Mouse (Mus musculus) small intestine, adult 2 months (tissue): ENCODE measurements around the gene Popdc3.

Source experiments
- CTCF ChIP-seq: fragments of 200-500 bp; IDR thresholded peaks from 2 replicates; pipeline ENCODE4 v1.5.1; 2012; ENCODE audit warnings: low read depth, mild to moderate bottlenecking, control low read depth, inconsistent platforms, low read length, moderate library complexity, mixed read lengths; ENCODE audit not compliant: insufficient replicate concordance, insufficient read length; ENCODE audit errors: extremely low read depth
- POLR2A ChIP-seq: fragments of 200-500 bp; IDR thresholded peaks from 2 replicates; pipeline ENCODE4 v1.6.1; 2012; ENCODE audit warnings: low read depth, mild to moderate bottlenecking, control low read depth, inconsistent platforms, low read length, moderate library complexity

DNA sequence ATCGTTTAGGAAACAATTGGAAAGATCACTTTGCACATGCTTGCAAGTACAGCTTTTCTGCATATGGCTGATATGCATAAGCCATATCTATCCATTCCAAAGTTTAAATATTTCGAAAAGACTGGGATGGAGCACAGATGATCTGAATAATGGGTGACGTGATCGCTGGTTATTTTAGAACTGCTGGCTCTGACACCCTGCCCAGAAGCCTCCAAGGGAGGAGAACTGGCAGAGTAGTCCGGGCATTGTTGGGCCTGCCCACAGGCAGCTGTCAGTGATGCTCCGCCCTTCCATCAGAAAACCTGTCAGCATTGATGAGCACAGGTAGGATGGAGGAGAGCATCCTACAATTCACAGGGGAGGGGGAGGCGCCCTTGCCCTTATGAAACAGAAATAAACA lies 41.1 kb upstream of the Popdc3 start:
- TF ChIP-seq CTCF (no peak), POLR2A (no peak)
